Mouse (Mus musculus): ENCODE results near the gene Lhpp. TPM values are rescaled to one million over a fixed set of nuclear protein-coding genes. Genes with fewer than 3 reads are reported as not detected.

Gene Lhpp
- total RNA-seq, 2 experiments from 2014 or later, result 37.9 to 38.6 TPM

GRCm38 (mm10) chr7:132679549-132679948 is 69.1 kb downstream of the Lhpp start:
- no peak for DNase-seq (ENCODE audit: low spot score in 2 of 2)

GRCm38 (mm10) chr7:132681296-132681695 is 70.9 kb downstream of the Lhpp start:
- no peak for DNase-seq (ENCODE audit: low spot score in 2 of 2)

DNA sequence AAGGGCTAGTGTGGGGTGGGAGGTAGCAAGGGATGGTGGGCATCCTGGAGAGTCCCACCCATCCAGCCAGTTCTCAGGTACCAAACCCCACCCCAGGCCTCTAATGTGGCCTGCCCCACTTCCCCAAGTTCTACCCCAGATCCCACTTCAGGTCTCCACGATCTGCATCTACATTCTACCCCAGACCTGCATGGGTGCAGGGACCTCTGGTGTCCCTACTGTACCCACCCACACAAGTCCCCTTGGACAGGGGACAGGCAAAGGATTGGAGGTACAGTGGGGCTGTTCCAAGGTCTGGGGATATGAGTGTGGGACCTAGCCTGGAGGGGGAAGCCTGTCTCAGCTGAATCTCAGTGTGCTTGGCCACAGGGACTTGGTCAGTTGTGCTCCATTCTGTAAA is 71.4 kb downstream of the Lhpp start:
- no peak for DNase-seq (ENCODE audit: low spot score in 2 of 2)

GRCm38 (mm10) chr7:132682336-132682735 is 71.9 kb downstream of the Lhpp start:
- no peak for DNase-seq (ENCODE audit: low spot score in 2 of 2)

DNA sequence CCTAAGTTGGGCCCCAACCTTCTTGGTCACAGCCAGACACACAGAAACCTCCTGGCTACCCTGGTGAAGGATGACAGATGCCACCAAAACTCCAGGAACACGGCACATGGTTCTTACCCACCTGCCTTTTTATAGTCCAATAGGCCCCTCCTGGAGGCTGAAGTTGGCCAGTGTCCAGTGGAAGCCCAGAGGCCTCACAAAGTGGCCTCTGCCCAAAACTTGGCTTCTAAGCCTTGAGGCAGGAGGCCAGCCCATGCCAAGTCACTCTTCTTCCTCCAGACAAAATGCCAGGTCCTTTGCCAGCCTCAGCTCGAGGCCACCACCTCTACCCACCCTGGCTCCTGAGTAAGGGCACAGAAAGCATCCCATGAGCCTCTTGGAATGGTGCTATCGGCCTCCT is 72.5 kb downstream of the Lhpp start:
- no peak for DNase-seq (ENCODE audit: low spot score in 2 of 2)

- DNase-seq (ENCODE audit: low spot score in 2 of 2), result no peak
Measured at GRCm38 (mm10) chr7:132683923-132684322, 73.5 kb downstream of the Lhpp start.

DNA sequence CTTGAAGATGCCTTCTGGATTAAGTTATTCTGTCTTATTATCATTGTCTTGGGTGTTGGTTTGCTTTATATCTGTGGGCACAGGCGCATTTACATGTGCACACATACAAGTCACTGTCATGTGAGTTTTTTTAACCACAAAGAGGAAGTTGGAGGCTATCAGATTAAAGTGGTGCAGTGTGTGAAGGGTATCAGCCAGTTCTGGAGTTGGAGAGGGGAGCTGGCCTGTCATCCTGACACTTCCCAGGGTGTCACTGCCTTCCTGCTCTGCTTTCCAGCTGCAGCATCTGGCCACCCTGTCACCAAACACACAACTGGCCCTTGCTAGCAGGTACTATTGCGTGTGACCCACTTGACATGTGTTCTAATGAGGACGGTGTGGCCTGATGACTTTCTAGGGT is 76.1 kb downstream of the Lhpp start:
- DNase-seq (ENCODE audit: low spot score in 2 of 2), result no peak

GRCm38 (mm10) chr7:132687897-132688296 is 77.5 kb downstream of the Lhpp start:
- DNase-seq (ENCODE audit: low spot score in 2 of 2), result no peak

GRCm38 (mm10) chr7:132688721-132689120 is 78.3 kb downstream of the Lhpp start:
- DNase-seq (ENCODE audit: low spot score in 2 of 2), result no peak

GRCm38 (mm10) chr7:132689722-132690121 is 79.3 kb downstream of the Lhpp start:
- DNase-seq (ENCODE audit: low spot score in 2 of 2), result no peak

DNA sequence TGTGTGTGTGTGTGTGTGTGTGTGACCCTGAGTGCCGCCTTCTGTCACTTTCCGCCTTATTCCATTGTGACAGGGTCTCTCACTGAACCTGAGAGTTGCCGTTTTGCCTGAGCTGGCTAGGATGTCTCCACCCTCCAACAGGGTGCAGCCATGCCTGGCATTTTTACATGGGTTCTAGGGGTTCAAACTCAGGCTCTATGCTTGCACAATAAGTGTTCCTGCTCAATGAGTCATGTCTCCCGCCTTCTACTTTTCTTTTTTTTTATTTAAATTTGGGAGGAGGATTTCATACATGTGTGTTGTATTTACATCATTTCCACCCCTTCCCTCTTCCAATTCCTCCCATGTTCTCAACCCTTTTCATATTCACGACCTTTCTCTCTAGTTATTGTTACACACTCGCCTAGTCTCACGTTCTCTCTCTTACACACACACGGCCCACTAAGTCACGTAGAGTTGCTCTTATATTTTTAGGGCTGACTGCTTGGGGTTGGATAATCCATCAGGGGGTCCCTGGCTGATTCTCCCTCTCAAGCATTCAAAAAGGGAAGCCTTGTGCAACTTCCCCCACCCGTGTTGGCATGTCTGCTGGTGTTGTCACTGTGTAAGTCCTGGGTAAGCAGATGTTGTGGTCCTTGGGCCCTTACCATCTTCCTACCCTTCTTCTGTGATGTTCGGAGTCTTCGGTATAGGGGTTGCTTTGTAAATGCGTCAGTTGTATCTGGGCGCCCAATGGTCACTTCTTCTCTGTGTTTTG is 80.5 kb downstream of the Lhpp start:
- DNase-seq (ENCODE audit: low spot score in 2 of 2), result no peak

- peak; percentile 72 to 80 for DNase-seq (ENCODE audit: low spot score in 2 of 2)
Measured at GRCm38 (mm10) chr7:132692719-132693118, 82.3 kb downstream of the Lhpp start.

GRCm38 (mm10) chr7:132693561-132693960 is 83.1 kb downstream of the Lhpp start:
- no peak for DNase-seq (ENCODE audit: low spot score in 2 of 2)

DNA sequence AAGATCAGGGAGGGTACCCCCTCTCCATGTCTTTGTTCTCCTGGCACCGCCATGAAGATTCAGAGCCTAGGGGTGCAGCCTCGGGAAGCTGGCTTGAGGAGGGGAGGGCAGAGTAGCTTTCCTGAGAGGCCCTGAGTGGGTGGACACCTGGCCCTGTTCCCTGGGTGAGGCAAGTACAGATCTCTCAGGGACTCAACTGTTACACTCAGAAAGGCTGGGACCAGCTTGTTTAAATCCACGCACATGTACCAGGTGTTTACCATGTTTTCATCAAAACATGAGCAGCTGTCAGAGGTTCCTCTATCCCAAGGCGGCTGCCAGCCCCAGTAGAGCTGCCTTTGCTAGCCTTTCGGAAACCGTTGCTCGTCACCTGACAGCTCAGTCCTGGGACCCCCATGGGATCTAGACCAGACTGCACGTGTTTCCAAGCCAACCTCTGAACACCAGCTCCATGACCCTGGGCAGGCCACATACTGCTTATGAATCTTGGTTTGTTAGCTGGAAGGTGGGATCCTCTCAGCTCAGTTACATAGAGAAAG is 86.9 kb downstream of the Lhpp start:
- DNase-seq (ENCODE audit: low spot score in 2 of 2), result no peak

DNA sequence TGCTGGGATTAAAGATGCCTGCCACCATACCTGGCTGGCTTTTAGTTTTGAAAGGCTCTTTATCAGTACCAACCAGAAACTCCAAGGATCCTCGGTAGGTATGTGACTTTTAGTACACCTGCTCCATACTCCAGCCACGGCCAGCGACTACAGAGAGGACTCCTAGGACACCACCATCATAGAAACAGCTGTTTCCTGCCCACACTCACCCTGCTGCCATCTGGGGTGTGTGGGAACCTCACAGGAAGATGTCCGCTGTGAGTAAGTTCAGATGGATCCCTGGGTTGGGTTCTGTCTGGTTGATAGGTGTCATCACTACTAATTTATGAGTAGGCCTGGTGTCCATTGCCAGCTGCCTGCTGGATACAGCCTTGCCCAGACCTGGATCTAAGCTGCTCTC is 88.3 kb downstream of the Lhpp start:
- no peak for DNase-seq (ENCODE audit: low spot score in 2 of 2)

GRCm38 (mm10) chr7:132699165-132699564 is 88.7 kb downstream of the Lhpp start:
- no peak for DNase-seq (ENCODE audit: low spot score in 2 of 2)

DNA sequence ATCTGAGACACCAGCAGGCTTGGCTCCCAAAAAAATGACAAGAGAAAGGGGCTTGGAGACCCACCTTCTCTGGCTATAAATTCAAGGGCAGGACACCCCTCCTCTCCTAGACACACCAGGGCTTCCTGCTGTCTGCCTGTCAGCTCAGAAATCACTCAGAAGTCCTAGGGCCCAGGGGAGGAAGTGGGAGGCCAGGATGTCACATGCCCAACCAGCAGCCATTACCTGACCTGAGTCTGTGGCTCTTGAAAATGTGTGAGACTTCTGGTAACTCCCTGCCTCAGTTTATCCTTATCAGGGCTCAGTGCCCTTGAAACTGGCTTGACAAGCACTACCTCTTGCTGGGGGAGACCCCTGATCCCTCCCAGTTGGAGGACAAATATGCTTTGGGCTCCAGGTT is 89.2 kb downstream of the Lhpp start:
- no peak for DNase-seq (ENCODE audit: low spot score in 2 of 2)

GRCm38 (mm10) chr7:132700107-132700506 is 89.7 kb downstream of the Lhpp start:
- DNase-seq (ENCODE audit: low spot score in 2 of 2), result no peak

- DNase-seq (ENCODE audit: low spot score in 2 of 2), result no peak
Measured at GRCm38 (mm10) chr7:132701412-132701811, 91.0 kb downstream of the Lhpp start.

- DNase-seq (ENCODE audit: low spot score in 2 of 2), result no peak
Measured at GRCm38 (mm10) chr7:132702024-132702423, 91.6 kb downstream of the Lhpp start.

DNA sequence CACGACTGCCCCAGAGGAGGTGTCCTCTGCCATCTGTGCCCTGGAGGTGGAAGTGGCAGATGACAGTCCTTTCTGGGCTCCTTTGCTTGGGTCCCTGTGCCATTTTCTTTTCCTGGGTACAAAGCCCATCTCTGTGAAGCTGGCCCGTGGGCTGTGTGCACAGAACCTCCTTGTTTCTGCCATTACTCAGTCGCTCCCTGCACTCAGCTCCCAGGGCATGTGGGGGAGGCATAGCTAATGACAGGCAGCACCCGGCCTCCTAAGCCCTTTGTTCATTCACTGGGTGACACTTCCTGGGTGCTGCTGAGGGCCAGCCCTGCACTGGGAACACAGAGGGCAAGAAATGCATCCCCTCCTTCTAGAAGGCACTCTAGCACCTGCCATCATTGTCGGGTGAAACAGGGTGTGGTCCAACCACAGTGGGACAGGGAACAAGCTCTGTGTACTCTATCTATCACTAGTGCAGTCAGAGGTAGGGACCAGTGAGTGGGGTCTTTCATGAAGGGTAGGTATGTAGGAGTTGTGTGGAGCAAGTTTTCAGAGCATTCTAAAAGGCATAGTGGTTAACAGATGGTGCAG is 92.1 kb downstream of the Lhpp start:
- DNase-seq (ENCODE audit: low spot score in 2 of 2), result no peak

- no peak for DNase-seq (ENCODE audit: low spot score in 2 of 2)
Measured at GRCm38 (mm10) chr7:132703515-132704309, 93.3 kb downstream of the Lhpp start.
